Mouse (Mus musculus) CH12.LX (cell line): ENCODE data around the gene Fbxo5. TPM values are rescaled to one million over a fixed set of nuclear protein-coding genes. Genes with fewer than 3 reads are reported as not detected.

Source experiments
- DNase-seq: peaks from one replicate; pipeline ENCODE4 v3.0.0-alpha.2; 2013; ENCODE audit errors: extremely low read depth
- H3K27ac ChIP-seq: 2 replicates; pipeline ENCODE4 v1.5.1; 2012; ENCODE audit warnings: low read depth, mild to moderate bottlenecking, control low read depth, moderate library complexity; ENCODE audit not compliant: insufficient read depth
- H3K27me3 ChIP-seq: replicated peaks from 2 replicates; pipeline ENCODE3; 2012; ENCODE audit warnings: inconsistent platforms
- H3K36me3 ChIP-seq, 2 experiments: replicated peaks in 1 of 2; 2 replicates each; pipeline versions ENCODE3 to v1.6.1; 2012; ENCODE audit warnings: inconsistent platforms in 1 of 2, low read length in 1 of 2, mild to moderate bottlenecking in 1 of 2, mixed read lengths in 1 of 2, moderate library complexity in 1 of 2; ENCODE audit not compliant: control insufficient read depth in 1 of 2, insufficient read depth in 1 of 2
- H3K4me1 ChIP-seq, 2 experiments: 2 replicates each; pipeline ENCODE4 v1.6.1; 2012; ENCODE audit warnings: inconsistent platforms in 1 of 2, moderate library complexity in 1 of 2; ENCODE audit not compliant: insufficient read depth in 2 of 2, control insufficient read depth in 1 of 2
- H3K4me2 ChIP-seq: 2 replicates; pipeline ENCODE4 v1.6.1; 2012; ENCODE audit warnings: low read depth, mild to moderate bottlenecking, control low read depth; ENCODE audit not compliant: poor library complexity, insufficient read depth, severe bottlenecking
- H3K4me3 ChIP-seq, 3 experiments: fragments of 150-350 bp in 1 of 3; sonication (generic) in 1 of 3; replicated peaks in 1 of 3; 2 replicates each; pipeline versions ENCODE3 to v1.5.1; 2011 to 2012; ENCODE audit warnings: low read depth in 2 of 3, low read length in 2 of 3, mild to moderate bottlenecking in 2 of 3, moderate library complexity in 2 of 3, control low read depth in 1 of 3, improper control_type of control experiment in 1 of 3, inconsistent platforms in 1 of 3, mixed read lengths in 1 of 3; ENCODE audit not compliant: poor library complexity in 1 of 3
- H3K79me2 ChIP-seq: replicated peaks from 2 replicates; pipeline ENCODE4 v1.6.1; 2012; ENCODE audit warnings: mild to moderate bottlenecking, moderate library complexity; ENCODE audit not compliant: control insufficient read depth, poor library complexity, insufficient read depth, severe bottlenecking; ENCODE audit errors: extremely low read depth
- H3K9ac ChIP-seq: 2 replicates; pipeline ENCODE4 v1.6.1; 2012; ENCODE audit warnings: low read depth, mild to moderate bottlenecking, control low read depth, moderate library complexity; ENCODE audit not compliant: insufficient read depth
- H3K9me3 ChIP-seq: replicated peaks from 2 replicates; pipeline ENCODE3; 2012; ENCODE audit warnings: low read length, inconsistent platforms, mixed read lengths
- BHLHE40 ChIP-seq: IDR thresholded peaks from 2 replicates; pipeline ENCODE4 v1.6.1; 2011; ENCODE audit warnings: mild to moderate bottlenecking, low read depth, low read length, improper control_type of control experiment
- CHD1 ChIP-seq: IDR thresholded peaks from 2 replicates; pipeline ENCODE4 v1.6.1; 2012; ENCODE audit warnings: low read depth, low read length, improper control_type of control experiment, inconsistent platforms
- CHD2 ChIP-seq: IDR thresholded peaks from 2 replicates; pipeline ENCODE4 v1.6.1; 2011; ENCODE audit warnings: low read length, improper control_type of control experiment
- CTCF ChIP-seq, 2 experiments: IDR thresholded peaks in 1 of 2; conservative IDR thresholded peaks in 1 of 2; 2 replicates each; pipeline ENCODE4 v1.5.1; 2011 to 2012; ENCODE audit warnings: low read depth in 2 of 2, low read length in 2 of 2, improper control_type of control experiment in 1 of 2, inconsistent platforms in 1 of 2, mild to moderate bottlenecking in 1 of 2, moderate library complexity in 1 of 2
- ELF1 ChIP-seq: IDR thresholded peaks from 2 replicates; pipeline ENCODE4 v1.6.1; 2014; ENCODE audit warnings: low read depth, mild to moderate bottlenecking, inconsistent platforms, low read length, improper control_type of control experiment
- GABPA ChIP-seq: IDR thresholded peaks from 2 replicates; pipeline ENCODE4 v1.6.1; 2012; ENCODE audit warnings: low read depth, low read length, improper control_type of control experiment, inconsistent platforms; ENCODE audit not compliant: insufficient replicate concordance
- HCFC1 ChIP-seq: IDR thresholded peaks from 2 replicates; pipeline ENCODE4 v1.6.1; 2012; ENCODE audit warnings: low read depth, mild to moderate bottlenecking, inconsistent platforms, low read length, improper control_type of control experiment
- JUN ChIP-seq: IDR thresholded peaks from 2 replicates; pipeline ENCODE4 v1.6.1; 2011; ENCODE audit warnings: low read depth, mild to moderate bottlenecking, low read length, improper control_type of control experiment, moderate library complexity; ENCODE audit not compliant: insufficient read depth
- KAT2A ChIP-seq: IDR thresholded peaks from 2 replicates; pipeline ENCODE4 v1.6.1; 2012; ENCODE audit warnings: low read length, improper control_type of control experiment, inconsistent platforms; ENCODE audit not compliant: insufficient replicate concordance
- MAZ ChIP-seq: IDR thresholded peaks from 2 replicates; pipeline ENCODE4 v1.6.1; 2012; ENCODE audit warnings: low read depth, mild to moderate bottlenecking, inconsistent platforms, low read length, improper control_type of control experiment, moderate library complexity
- MYC ChIP-seq: IDR thresholded peaks from 2 replicates; pipeline ENCODE4 v1.6.1; 2011; ENCODE audit warnings: low read depth, mild to moderate bottlenecking, improper control_type of control experiment, low read length
- NELFE ChIP-seq: IDR thresholded peaks from 2 replicates; pipeline ENCODE4 v1.6.1; 2011; ENCODE audit warnings: low read depth, low read length, improper control_type of control experiment
- NRF1 ChIP-seq: IDR thresholded peaks from 2 replicates; pipeline ENCODE4 v1.6.1; 2014; ENCODE audit warnings: low read depth, mild to moderate bottlenecking, inconsistent platforms, low read length, improper control_type of control experiment, moderate library complexity
- POLR2A ChIP-seq: IDR thresholded peaks from 2 replicates; pipeline ENCODE4 v1.6.1; 2011; ENCODE audit warnings: low read depth, mild to moderate bottlenecking, improper control_type of control experiment, low read length
- POLR2AphosphoS2 ChIP-seq: IDR thresholded peaks from 2 replicates; pipeline ENCODE4 v1.6.1; 2011; ENCODE audit warnings: low read depth, low read length, improper control_type of control experiment
- RCOR1 ChIP-seq: conservative IDR thresholded peaks from 2 replicates; pipeline ENCODE4 v1.6.1; 2012; ENCODE audit warnings: low read depth, mild to moderate bottlenecking, inconsistent platforms, low read length, improper control_type of control experiment
- SMC3 ChIP-seq: IDR thresholded peaks from 2 replicates; pipeline ENCODE4 v1.6.1; 2011; ENCODE audit warnings: low read depth, low read length, improper control_type of control experiment
- TBP ChIP-seq: conservative IDR thresholded peaks from 2 replicates; pipeline ENCODE4 v1.6.1; 2011; ENCODE audit warnings: low read depth, low read length, improper control_type of control experiment
- TCF12 ChIP-seq: IDR thresholded peaks from 2 replicates; pipeline ENCODE4 v1.6.1; 2014; ENCODE audit warnings: low read depth, mild to moderate bottlenecking, inconsistent platforms, low read length, improper control_type of control experiment
- UBTF ChIP-seq: IDR thresholded peaks from 2 replicates; pipeline ENCODE4 v1.6.1; 2012; ENCODE audit warnings: low read depth, mild to moderate bottlenecking, inconsistent platforms, low read length, improper control_type of control experiment, moderate library complexity
- ZC3H11A ChIP-seq: IDR thresholded peaks from 2 replicates; pipeline ENCODE4 v1.6.1; 2012; ENCODE audit warnings: low read depth, mild to moderate bottlenecking, inconsistent platforms, low read length, improper control_type of control experiment
- ZKSCAN1 ChIP-seq: IDR thresholded peaks from 2 replicates; pipeline ENCODE4 v1.6.1; 2012; ENCODE audit warnings: low read depth, inconsistent platforms, low read length, improper control_type of control experiment, borderline replicate concordance
- ZMIZ1 ChIP-seq: IDR thresholded peaks from 2 replicates; pipeline ENCODE4 v1.6.1; 2012; ENCODE audit warnings: low read depth, mild to moderate bottlenecking, inconsistent platforms, low read length, improper control_type of control experiment
- dilution Hi-C: fragments of 300-500 bp; cut with MboI; formaldehyde crosslinking; loops from 2 replicates; pipeline ENCODE4 v1.14.3; 2020; ENCODE audit warnings: low sequenced_read_pairs; ENCODE audit not compliant: extremely low pct_unique_long_range_greater_than_20kb, extremely low pct_ligation_motif_present
- in situ Hi-C: fragments of 300-500 bp; cut with MboI; formaldehyde crosslinking; loops from 3 replicates; pipeline ENCODE4 v1.14.3; 2019; ENCODE audit warnings: low sequenced_read_pairs, low pct_ligation_motif_present, low pct_unique_long_range_greater_than_20kb, mixed read lengths
- polyA plus RNA-seq: library from polyadenylated mRNA; unstranded; fragments of >175 nt; gene quantifications from 2 replicates; pipeline ENCODE4 v1.2.1, GENCODE M21; 2012; ENCODE audit warnings: low read depth; ENCODE audit not compliant: insufficient read length
- total RNA-seq, 2 experiments: library from RNA; depleted of rRNA; stranded (reverse); fragments of 300-350 nt in 1 of 2; fragments of >200 nt in 1 of 2; gene quantifications; 2 replicates each; pipeline ENCODE4 v1.2.3; 2012 to 2014

Fbxo5 gene
- total and polyA plus RNA-seq, 3 experiments, result 34.8 to 68.2 (median 45.5) TPM

GRCm38 (mm10) chr10:5823291-5823739 lies 17.9 kb upstream of the Fbxo5 start:
- TF ChIP-seq ZC3H11A, result no peak
- TF ChIP-seq RCOR1, result no peak
- no peak for TF ChIP-seq ELF1
- no peak for TF ChIP-seq TBP
- TF ChIP-seq TCF12, result no peak
- peak; percentile 73; the same call in 1 of the 2 replicates for TF ChIP-seq UBTF
- H3K4me1 ChIP-seq, result peaks cover 7 to 32% of the 10 kb centered on the region in 2 experiments
- dilution Hi-C loops (no loop called here), in situ Hi-C loops (loop anchor here (25.0 kb wide), 1 partner anchor 1239 kb away; the partner anchor contains the start of gene Ipcef1)
- peak overlapping the region; percentile 93 for H3K9ac ChIP-seq
- DNase-seq, result no peak
- H3K27ac ChIP-seq, result peak overlapping the region; percentile 29; the same call in 1 of the 2 replicates
- H3K27me3 ChIP-seq, result no peaks in the 10 kb centered on the region
- 0 out of 2 replicates have a peak overlapping the region, but pooled peaks have one; percentile 63 for H3K4me2 ChIP-seq
- H3K36me3 ChIP-seq, result peaks cover 25 to 39% of the 10 kb centered on the region in 2 experiments
- H3K9me3 ChIP-seq, result no peaks in the 10 kb centered on the region
- peak overlapping the region; percentile 89 to 98 (median 90) for H3K4me3 ChIP-seq
- peaks cover 25% of the 10 kb centered on the region for H3K79me2 ChIP-seq

DNA sequence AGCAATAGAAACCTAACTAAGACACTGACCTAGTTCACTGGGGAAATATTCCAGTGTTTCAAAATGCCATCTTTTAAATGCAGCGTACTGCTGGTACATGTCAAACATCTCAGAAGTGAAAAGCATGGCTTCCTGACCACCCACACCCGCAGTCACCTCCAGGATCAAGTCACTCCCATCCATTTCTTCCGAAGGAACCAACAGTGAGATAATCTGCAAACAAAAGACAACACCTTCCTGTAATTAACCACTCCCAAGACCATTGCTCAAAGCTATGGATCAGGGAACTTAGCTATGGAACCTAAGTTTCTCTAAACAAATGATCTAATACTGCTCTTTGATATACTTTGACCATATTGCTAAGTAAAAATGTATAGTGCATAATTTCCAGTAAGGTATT lies 13.4 kb upstream of the Fbxo5 start:
- H3K4me3 ChIP-seq, result no peak overlapping the region
- H3K27ac ChIP-seq, result no peak overlapping the region
- no peaks in the 10 kb centered on the region for H3K9me3 ChIP-seq
- H3K4me2 ChIP-seq, result no peak overlapping the region
- no peak overlapping the region for H3K9ac ChIP-seq
- dilution Hi-C loops (no loop called here), in situ Hi-C loops (loop anchor here (25.0 kb wide), 1 partner anchor 1244 kb away; the partner anchor contains the start of gene Ipcef1)
- no peak for DNase-seq
- H3K27me3 ChIP-seq, result no peaks in the 10 kb centered on the region
- peaks cover 7 to 22% of the 10 kb centered on the region in 2 experiments for H3K4me1 ChIP-seq
- TF ChIP-seq POLR2A, result no peak
- no peak for TF ChIP-seq ZMIZ1
- no peak for TF ChIP-seq SMC3
- TF ChIP-seq ZC3H11A, result no peak
- no peak for TF ChIP-seq POLR2AphosphoS2
- TF ChIP-seq MYC, result no peak
- no peak for TF ChIP-seq CHD2
- no peak for TF ChIP-seq ZKSCAN1
- no peak for TF ChIP-seq GABPA
- no peak for TF ChIP-seq NRF1
- TF ChIP-seq KAT2A, result no peak
- no peak for TF ChIP-seq BHLHE40
- no peak for TF ChIP-seq CTCF (conservative IDR thresholded peaks at IDR 0.05 in 1 of 2, IDR thresholded peaks at IDR 0.05 in 1 of 2; ENCODE audit: low read depth in 2 of 2, low read length in 2 of 2)
- TF ChIP-seq UBTF, result no peak
- no peak for TF ChIP-seq MAZ
- TF ChIP-seq RCOR1, result no peak
- no peak for TF ChIP-seq CHD1
- no peak for TF ChIP-seq NELFE
- no peak for TF ChIP-seq HCFC1
- TF ChIP-seq JUN, result no peak
- peaks cover 55 to 77% of the 10 kb centered on the region in 2 experiments for H3K36me3 ChIP-seq
- H3K79me2 ChIP-seq, result peaks cover 25% of the 10 kb centered on the region
